Mouse (Mus musculus) ES-E14 (cell line): ENCODE data around the gene Aldh3a1. TPM values are rescaled to one million over a fixed set of nuclear protein-coding genes. Genes with fewer than 3 reads are reported as not detected.

Experiments
- DNase-seq: peaks from one replicate; pipeline ENCODE4 v3.0.0-alpha.2; 2013; ENCODE audit warnings: low read depth, low spot score
- H3K27ac ChIP-seq: 2 replicates; pipeline ENCODE4 v1.5.1; 2012; ENCODE audit warnings: low read depth, mild to moderate bottlenecking, low read length, moderate library complexity, mixed read lengths; ENCODE audit not compliant: poor library complexity, insufficient read depth, severe bottlenecking
- H3K36me3 ChIP-seq: 2 replicates; pipeline ENCODE4 v1.6.1; 2012; ENCODE audit warnings: mild to moderate bottlenecking, low read length, moderate library complexity, mixed read lengths; ENCODE audit not compliant: control insufficient read depth, poor library complexity, insufficient read depth, severe bottlenecking
- H3K4me1 ChIP-seq, 2 experiments: fragments of 150-350 bp in 1 of 2; sonication (generic) in 1 of 2; 2 replicates each; pipeline ENCODE4 v1.6.1; 2012; ENCODE audit warnings: low read length in 2 of 2, mild to moderate bottlenecking in 1 of 2, mixed read lengths in 1 of 2; ENCODE audit not compliant: control insufficient read depth in 2 of 2, insufficient read depth in 2 of 2, poor library complexity in 1 of 2
- H3K4me3 ChIP-seq, 2 experiments: fragments of 150-350 bp in 1 of 2; sonication (generic) in 1 of 2; 2 replicates each; pipeline ENCODE4 v1.5.1; 2012; ENCODE audit warnings: low read length in 2 of 2, low read depth in 1 of 2, mild to moderate bottlenecking in 1 of 2, mixed read lengths in 1 of 2; ENCODE audit not compliant: insufficient read depth in 1 of 2, poor library complexity in 1 of 2, severe bottlenecking in 1 of 2
- H3K9ac ChIP-seq: 2 replicates; pipeline ENCODE4 v1.6.1; 2012; ENCODE audit warnings: low read depth, mild to moderate bottlenecking, low read length, mixed read lengths; ENCODE audit not compliant: poor library complexity, insufficient read depth, severe bottlenecking
- H3K9me3 ChIP-seq: fragments of 150-350 bp; sonication (generic); 2 replicates; pipeline ENCODE4 v1.6.1; 2012; ENCODE audit warnings: low read depth, mild to moderate bottlenecking, low read length; ENCODE audit not compliant: control insufficient read depth, insufficient read depth
- CHD2 ChIP-seq: IDR thresholded peaks from 2 replicates; pipeline ENCODE4 v1.6.1; 2014; ENCODE audit warnings: mild to moderate bottlenecking, low read depth, low read length, inconsistent platforms
- HCFC1 ChIP-seq: IDR thresholded peaks from 2 replicates; pipeline ENCODE4 v1.6.1; 2012; ENCODE audit warnings: low read length, inconsistent platforms, borderline replicate concordance; ENCODE audit not compliant: insufficient read depth
- MAFK ChIP-seq: IDR thresholded peaks from 2 replicates; pipeline ENCODE4 v1.6.1; 2014; ENCODE audit warnings: mild to moderate bottlenecking, low read depth, low read length, inconsistent platforms; ENCODE audit not compliant: insufficient read depth
- ZC3H11A ChIP-seq: IDR thresholded peaks from 2 replicates; pipeline ENCODE4 v1.6.1; 2012; ENCODE audit warnings: low read depth, mild to moderate bottlenecking, inconsistent platforms, low read length, borderline replicate concordance
- ZNF384 ChIP-seq: IDR thresholded peaks from 2 replicates; pipeline ENCODE4 v1.6.1; 2012; ENCODE audit warnings: low read depth, low read length, inconsistent platforms
- in situ Hi-C, 2 experiments: fragments of 600-800 bp; cut with MboI; formaldehyde crosslinking; loops; one replicate each; pipeline ENCODE4 v1.15.1; 2025; ENCODE audit warnings: low sequenced_read_pairs in 2 of 2, inconsistent platforms in 1 of 2; ENCODE audit not compliant: unreplicated experiment in 2 of 2
- total RNA-seq: library from RNA; depleted of rRNA; stranded (reverse); fragments of 300-350 nt; gene quantifications from 2 replicates; pipeline ENCODE4 v1.2.3, GENCODE M21; 2012

Gene Aldh3a1
- total RNA-seq, 1 experiment: 1.2 TPM

GRCm38 (mm10) chr11:61231329-61231728 is 24.0 kb downstream of the Aldh3a1 start:
- H3K9ac ChIP-seq: no peak overlapping the region
- DNase-seq: no peak
- no peaks in the 10 kb centered on the region for H3K9me3 ChIP-seq
- H3K4me3 ChIP-seq: no peak overlapping the region
- in situ Hi-C loops: no loop called here
- peaks cover 0 to 2% of the 10 kb centered on the region in 2 experiments; a peak in 1 of 4 replicates for H3K4me1 ChIP-seq
- H3K36me3 ChIP-seq: no peaks in the 10 kb centered on the region
- peak; percentile 16; the same call in 1 of the 2 replicates for TF ChIP-seq ZC3H11A
- TF ChIP-seq ZNF384: no peak
- H3K27ac ChIP-seq: no peak overlapping the region

GRCm38 (mm10) chr11:61234174-61234573 is 26.8 kb downstream of the Aldh3a1 start:
- H3K4me3 ChIP-seq: no peak overlapping the region
- in situ Hi-C loops: no loop called here
- TF ChIP-seq HCFC1: no peak
- TF ChIP-seq ZC3H11A: no peak
- no peak for TF ChIP-seq MAFK
- no peak for TF ChIP-seq ZNF384
- no peak for TF ChIP-seq CHD2
- no peak overlapping the region for H3K9ac ChIP-seq
- H3K36me3 ChIP-seq: no peaks in the 10 kb centered on the region
- DNase-seq: no peak
- peaks cover 0 to 2% of the 10 kb centered on the region in 2 experiments; a peak in 1 of 4 replicates for H3K4me1 ChIP-seq
- H3K27ac ChIP-seq: no peak overlapping the region
- H3K9me3 ChIP-seq: no peaks in the 10 kb centered on the region

GRCm38 (mm10) chr11:61236015-61236414 is 28.7 kb downstream of the Aldh3a1 start:
- Histone ChIP-seq H3K4me1 (peaks cover 0 to 2% of the 10 kb centered on the region in 2 experiments; a peak in 1 of 4 replicates), H3K9me3 (no peaks in the 10 kb centered on the region), H3K4me3 (no peak overlapping the region), H3K9ac (no peak overlapping the region), H3K27ac (no peak overlapping the region), H3K36me3 (no peaks in the 10 kb centered on the region)
- TF ChIP-seq HCFC1 (no peak), MAFK (no peak), ZC3H11A (no peak), ZNF384 (no peak), CHD2 (no peak)
- in situ Hi-C loops: no loop called here
- DNase-seq: no peak

GRCm38 (mm10) chr11:61244406-61244805 is 37.1 kb downstream of the Aldh3a1 start:
- Histone ChIP-seq H3K4me3 (no peak overlapping the region), H3K9ac (no peak overlapping the region), H3K27ac (no peak overlapping the region), H3K4me1 (peaks cover 0 to 2% of the 10 kb centered on the region in 2 experiments; a peak in 1 of 4 replicates), H3K9me3 (no peaks in the 10 kb centered on the region), H3K36me3 (peaks cover 20% of the 10 kb centered on the region)
- no peak for DNase-seq
- in situ Hi-C loops: no loop called here
- TF ChIP-seq MAFK: no peak
- no peak for TF ChIP-seq ZNF384
- no peak for TF ChIP-seq CHD2

- H3K36me3 ChIP-seq: peaks cover 20% of the 10 kb centered on the region
Observed at GRCm38 (mm10) chr11:61251741-61252140, 44.4 kb downstream of the Aldh3a1 start.

More at GRCm38 (mm10) chr11:61251741-61252140, 44.4 kb downstream of the Aldh3a1 start:
- Histone ChIP-seq H3K27ac (no peak overlapping the region; the same call in 1 of the 2 replicates), H3K4me3 (no peak overlapping the region), H3K9ac (no peak overlapping the region), H3K4me1 (peaks cover 3 to 5% of the 10 kb centered on the region in 2 experiments; a peak in 2 of 4 replicates), H3K9me3 (no peaks in the 10 kb centered on the region)
- in situ Hi-C loops: no loop called here
- DNase-seq: no peak
- no peak for TF ChIP-seq ZC3H11A
- no peak for TF ChIP-seq MAFK
- no peak for TF ChIP-seq ZNF384
- TF ChIP-seq CHD2: no peak
- TF ChIP-seq HCFC1: no peak
